ENCODE assay signal across 14 mouse cellular contexts in genomic region chr1:91207334-91208074, GRCm38 (mm10). TPM values are rescaled to one million over a fixed set of nuclear protein-coding genes. Genes with fewer than 3 reads are reported as not detected.
DNase-seq lines count a peak whose midpoint lies in the region; ATAC-seq and TF ChIP-seq lines count a peak whose summit lies in the region.
"Had no signal": no experiment of that assay in that cellular context is flagged by ENCODE, and none has a peak within 500 bp of the region (broad histone marks: within the 10 kb centered on the region; RNA-seq: fewer than 3 reads in every experiment).

No protein-coding gene starts in this region.

- no peak overlapping the region for H3K4me3 ChIP-seq in layer of hippocampus, adult 2 months
- no peak overlapping the region for H3K4me3 ChIP-seq in bone marrow, adult 2 months (replicated peaks; ENCODE audit: control insufficient read depth, low read depth, low read length)
- H3K4me3 ChIP-seq: embryonic facial prominence, embryonic 12.5 days; heart, embryonic 12.5 days had no signal

- WGBS in bone marrow, adult 2 months = 40% methylated on average over 3 of the region's 3 CpGs

- peak; percentile 53 to 64 for DNase-seq in cerebellum, postnatal 10 days
- DNase-seq in cerebellum, postnatal 4 days (ENCODE audit: low spot score in 2 of 2) = no peak
- DNase-seq in layer of hippocampus, adult 2 months (ENCODE audit: low spot score in 2 of 2) = no peak
- DNase-seq in layer of hippocampus, postnatal 14 days (ENCODE audit: low spot score in 2 of 2) = no peak
- no peak for DNase-seq in spleen, postnatal 36 days (ENCODE audit: low spot score in 2 of 2)
- DNase-seq: kidney, postnatal 14 days; lung, embryonic 14.5 days; retina, postnatal 1 day had no signal

- peaks cover 4% of the 10 kb centered on the region; the same call in 1 of the 2 replicates for H3K4me1 ChIP-seq in bone marrow, adult 2 months (ENCODE audit: control insufficient read depth, insufficient read depth, low read length)
- H3K4me1 ChIP-seq: embryonic facial prominence, embryonic 12.5 days had no signal

- TF ChIP-seq CTCF in layer of hippocampus, adult 2 months (conservative IDR thresholded peaks at IDR 0.05) = no peak
- TF ChIP-seq CTCF in bone marrow, adult 2 months (IDR thresholded peaks at IDR 0.05; ENCODE audit: control insufficient read depth, insufficient read depth, low read length) = no peak

- TF ChIP-seq POLR2A in bone marrow, adult 2 months (IDR thresholded peaks at IDR 0.05; ENCODE audit: borderline replicate concordance, control insufficient read depth, low read depth, low read length) = no peak

- ATAC-seq in megakaryocyte, adult 5-6 weeks (ENCODE audit: poor library complexity, severe bottlenecking) = peak; percentile 87
- no peak for ATAC-seq in megakaryocyte-erythroid progenitor cell, adult 5-6 weeks (replicated peaks; ENCODE audit: low FRiP score, low TSS enrichment, poor library complexity, severe bottlenecking)
- ATAC-seq: Patski had no signal

- peak overlapping the region; percentile 98 for H3K27ac ChIP-seq in layer of hippocampus, adult 2 months
- H3K27ac ChIP-seq in bone marrow, adult 2 months (ENCODE audit: control insufficient read depth, insufficient read depth, low read depth, low read length, poor library complexity) = peak overlapping the region; percentile 66
- H3K27ac ChIP-seq: embryonic facial prominence, embryonic 12.5 days had no signal

RNA-seq across cellular contexts. Expression of gene Ramp1, which starts 27.9 kb away (rescaled TPM):
- total RNA-seq in layer of hippocampus, adult 2 months (2021) = 10 to 100 TPM; 57.2 to 61.5 TPM
- 10 to 100 TPM; 51.3 to 53.0 TPM for total RNA-seq in layer of hippocampus, postnatal 14 days (2021)
- 12.9 and 22.2 TPM in 2 replicates for polyA plus RNA-seq in bone marrow, adult 2 months (2011; ENCODE audit: insufficient read depth, insufficient read length, low replicate concordance, missing spikeins)
- 71.1 and 79.5 TPM in 2 replicates for total RNA-seq in megakaryocyte, adult 5-6 weeks (2015)
- total RNA-seq in megakaryocyte, adult 5-6 weeks (2017) = 75.2 and 81.4 TPM in 2 replicates
- total RNA-seq in megakaryocyte-erythroid progenitor cell, adult 5-6 weeks (2014; fragmentation: Nextera tagmentation) = 18.7 and 24.7 TPM in 2 replicates
- total RNA-seq in megakaryocyte-erythroid progenitor cell, adult 5-6 weeks (2017) = 28.4 and 48.3 TPM in 2 replicates
- polyA plus RNA-seq: Patski had no signal

RNA-seq across cellular contexts. Expression of gene Ube2f, which starts 42.6 kb away (rescaled TPM):
- 10 to 100 TPM; 44.9 to 50.7 TPM for total RNA-seq in layer of hippocampus, adult 2 months (2021)
- total RNA-seq in layer of hippocampus, postnatal 14 days (2021) = 10 to 100 TPM; 57.2 to 57.4 TPM
- polyA plus RNA-seq in bone marrow, adult 2 months (2011; ENCODE audit: insufficient read depth, insufficient read length, low replicate concordance, missing spikeins) = 48.9 and 62.6 TPM in 2 replicates
- total RNA-seq in megakaryocyte, adult 5-6 weeks (2015) = 94.5 and 117 TPM in 2 replicates
- total RNA-seq in megakaryocyte, adult 5-6 weeks (2017) = 59.1 and 63.1 TPM in 2 replicates
- total RNA-seq in megakaryocyte-erythroid progenitor cell, adult 5-6 weeks (2014; fragmentation: Nextera tagmentation) = 69.5 and 73.1 TPM in 2 replicates
- 44.1 and 62.4 TPM in 2 replicates for total RNA-seq in megakaryocyte-erythroid progenitor cell, adult 5-6 weeks (2017)

Comparison
In these comparisons a context has a peak if more than half of its experiments do, and no peak if none do; other contexts are left out.
1. DNase-seq: peak in cerebellum, postnatal 10 days (2 of 2); none in cerebellum, postnatal 4 days (0 of 2), layer of hippocampus, adult 2 months (0 of 2), layer of hippocampus, postnatal 14 days (0 of 2) and spleen, postnatal 36 days (0 of 2).